Comparison of ENCODE assay signal across 17 mouse cellular contexts in the genomic region with DNA sequence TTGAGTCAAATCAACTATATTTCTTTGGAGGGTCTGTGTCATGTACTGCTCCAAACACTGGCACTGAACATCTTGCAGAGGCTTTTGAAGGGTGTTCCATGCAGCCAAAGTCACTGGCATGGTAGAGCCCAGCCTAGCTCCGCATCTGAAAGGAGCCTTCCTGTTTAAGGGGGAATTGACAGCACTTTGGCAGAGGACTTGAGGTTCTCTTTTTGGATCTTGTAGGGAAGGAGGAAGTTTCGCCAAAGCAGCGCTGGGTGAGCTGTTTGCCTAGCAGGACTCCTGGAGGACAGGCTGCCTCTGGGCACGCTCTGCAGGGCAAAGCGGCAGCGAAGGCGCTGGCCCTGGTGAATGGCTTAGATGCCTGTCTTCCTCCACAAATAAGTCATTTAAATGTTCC.
DNase-seq lines count a peak whose midpoint lies in the region; ATAC-seq lines count a peak whose summit lies in the region.
"Had no signal": no experiment of that assay in that cellular context is flagged by ENCODE, and none has a peak within 500 bp of the region (broad histone marks: within the 10 kb centered on the region; RNA-seq: fewer than 3 reads in every experiment).

No protein-coding gene starts in this region.

- H3K4me2 ChIP-seq in hindbrain, embryonic 15.5 days = no peak overlapping the region
- no peak overlapping the region for H3K4me2 ChIP-seq in hindbrain, embryonic 12.5 days (replicated peaks)
- no peak overlapping the region for H3K4me2 ChIP-seq in midbrain, embryonic 12.5 days (replicated peaks)
- H3K4me2 ChIP-seq in midbrain, embryonic 11.5 days = no peak overlapping the region
- H3K4me2 ChIP-seq: embryonic facial prominence, embryonic 15.5 days; kidney, embryonic 15.5 days had no signal

- H3K9me3 ChIP-seq in hindbrain, embryonic 15.5 days = no peaks in the 10 kb centered on the region
- H3K9me3 ChIP-seq in hindbrain, embryonic 12.5 days (replicated peaks) = no peaks in the 10 kb centered on the region
- no peaks in the 10 kb centered on the region for H3K9me3 ChIP-seq in midbrain, embryonic 12.5 days
- no peaks in the 10 kb centered on the region for H3K9me3 ChIP-seq in midbrain, embryonic 11.5 days (ENCODE audit: control insufficient read depth, low read length)
- H3K9me3 ChIP-seq: embryonic facial prominence, embryonic 15.5 days; kidney, embryonic 15.5 days had no signal

- no peak overlapping the region for H3K9ac ChIP-seq in hindbrain, embryonic 15.5 days
- no peak overlapping the region for H3K9ac ChIP-seq in hindbrain, embryonic 12.5 days
- no peak overlapping the region for H3K9ac ChIP-seq in midbrain, embryonic 12.5 days (replicated peaks)
- H3K9ac ChIP-seq in midbrain, embryonic 11.5 days (ENCODE audit: low read length) = no peak overlapping the region
- H3K9ac ChIP-seq: embryonic facial prominence, embryonic 15.5 days; kidney, embryonic 15.5 days; liver, postnatal 0 days had no signal

- H3K27me3 ChIP-seq in hindbrain, embryonic 15.5 days = no peaks in the 10 kb centered on the region
- H3K27me3 ChIP-seq in hindbrain, embryonic 12.5 days = no peaks in the 10 kb centered on the region
- no peaks in the 10 kb centered on the region for H3K27me3 ChIP-seq in midbrain, embryonic 12.5 days
- H3K27me3 ChIP-seq in midbrain, embryonic 11.5 days (ENCODE audit: control insufficient read depth, insufficient read depth, low read length) = no peaks in the 10 kb centered on the region; the same call in 1 of the 2 replicates
- H3K27me3 ChIP-seq: embryonic facial prominence, embryonic 15.5 days; kidney, embryonic 15.5 days had no signal

- H3K4me3 ChIP-seq in hindbrain, embryonic 15.5 days = no peak overlapping the region
- no peak overlapping the region for H3K4me3 ChIP-seq in hindbrain, embryonic 12.5 days
- H3K4me3 ChIP-seq in midbrain, embryonic 12.5 days = no peak overlapping the region
- H3K4me3 ChIP-seq in midbrain, embryonic 11.5 days (ENCODE audit: low read depth, low read length) = no peak overlapping the region
- H3K4me3 ChIP-seq: embryonic facial prominence, embryonic 15.5 days; kidney, embryonic 15.5 days; myocyte had no signal

- peak; percentile 16 for DNase-seq in cerebellum, adult 9-10 months
- DNase-seq in cerebellum, postnatal 36 days = no peak
- DNase-seq in midbrain, embryonic 11.5 days (ENCODE audit: low spot score, missing footprints) = no peak
- peak; percentile 27 to 47 for DNase-seq in cerebellum, postnatal 14 days
- DNase-seq in adrenal gland, postnatal 14 days = no peak
- DNase-seq: heart, adult 18-20 months; liver, postnatal 0 days; lung, postnatal 36 days; thymus, postnatal 4 days had no signal

- H3K4me1 ChIP-seq in hindbrain, embryonic 15.5 days (replicated peaks) = 0 out of 2 replicates have a peak, but pooled peaks cover 3% of the 10 kb centered on the region
- H3K4me1 ChIP-seq in hindbrain, embryonic 12.5 days = no peaks in the 10 kb centered on the region
- 0 out of 2 replicates have a peak, but pooled peaks cover 6% of the 10 kb centered on the region for H3K4me1 ChIP-seq in midbrain, embryonic 12.5 days
- no peaks in the 10 kb centered on the region for H3K4me1 ChIP-seq in midbrain, embryonic 11.5 days (ENCODE audit: control insufficient read depth, insufficient read depth, low read length)

- 45% methylated on average over 7 of the region's 7 CpGs for WGBS in hindbrain, embryonic 15.5 days
- WGBS in hindbrain, embryonic 12.5 days = 52% methylated on average over 7 of the region's 7 CpGs
- WGBS in midbrain, embryonic 12.5 days = 51% methylated on average over 7 of the region's 7 CpGs
- WGBS in midbrain, embryonic 11.5 days = 58% methylated on average over 7 of the region's 7 CpGs

- no peak overlapping the region for H3K27ac ChIP-seq in hindbrain, embryonic 15.5 days (replicated peaks)
- no peak overlapping the region for H3K27ac ChIP-seq in hindbrain, embryonic 12.5 days
- 0 out of 2 replicates have a peak overlapping the region, but pooled peaks have one; percentile 3 for H3K27ac ChIP-seq in midbrain, embryonic 12.5 days (replicated peaks)
- no peak overlapping the region for H3K27ac ChIP-seq in midbrain, embryonic 11.5 days (ENCODE audit: low read depth, low read length)
- H3K27ac ChIP-seq: embryonic facial prominence, embryonic 15.5 days; kidney, embryonic 15.5 days; stomach, postnatal 0 days had no signal

- peak; percentile 68; the same call in 1 of the 2 replicates for ATAC-seq in hindbrain, embryonic 15.5 days (ENCODE audit: low FRiP score, low read depth)
- ATAC-seq in hindbrain, embryonic 12.5 days (ENCODE audit: low FRiP score) = no peak
- no peak for ATAC-seq in midbrain, embryonic 12.5 days (ENCODE audit: low FRiP score, low read depth)
- ATAC-seq in midbrain, embryonic 11.5 days (ENCODE audit: low FRiP score) = no peak
- ATAC-seq: inflammation-experienced regulatory T-cells, adult 6 months; liver, postnatal 0 days had no signal

- H3K36me3 ChIP-seq in hindbrain, embryonic 15.5 days = no peaks in the 10 kb centered on the region; the same call in 1 of the 2 replicates
- H3K36me3 ChIP-seq in hindbrain, embryonic 12.5 days = no peaks in the 10 kb centered on the region
- H3K36me3 ChIP-seq in midbrain, embryonic 12.5 days = no peaks in the 10 kb centered on the region
- H3K36me3 ChIP-seq in midbrain, embryonic 11.5 days (ENCODE audit: control insufficient read depth, insufficient read depth, low read length) = no peaks in the 10 kb centered on the region
- H3K36me3 ChIP-seq: embryonic facial prominence, embryonic 15.5 days; kidney, embryonic 15.5 days had no signal

Comparison
In these comparisons a context has a peak if more than half of its experiments do, and no peak if none do; other contexts are left out.
1. DNase-seq: peak in cerebellum, adult 9-10 months (single experiment) and cerebellum, postnatal 14 days (2 of 2); none in cerebellum, postnatal 36 days (0 of 2), midbrain, embryonic 11.5 days (single experiment) and adrenal gland, postnatal 14 days (single experiment).